Mouse (Mus musculus): ENCODE data around the gene Ggta1.

The Ggta1 gene

DNA sequence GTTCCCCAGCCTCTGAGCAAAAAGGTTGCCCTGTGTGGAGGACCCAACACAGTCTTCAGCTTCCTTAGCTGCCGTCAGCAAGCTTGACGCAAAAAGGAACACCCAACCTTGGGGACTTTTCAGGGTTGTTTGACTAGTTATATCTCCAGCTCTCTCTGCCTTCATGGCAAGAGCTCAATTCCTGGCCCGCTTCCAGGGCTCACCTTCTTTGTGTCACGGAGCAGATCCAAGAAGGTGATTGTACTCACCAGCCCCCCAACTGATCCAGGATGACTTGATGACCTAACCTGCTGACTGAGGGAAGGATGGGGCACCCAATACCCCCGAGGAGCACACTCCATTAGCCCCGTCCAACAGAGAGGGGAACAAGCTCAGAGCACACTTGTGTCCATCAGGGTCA lies 21.0 kb downstream of the Ggta1 start:
- no peak for TF ChIP-seq GATA4 (IDR thresholded peaks at IDR 0.05; ENCODE audit: insufficient replicate concordance, low read length)

DNA sequence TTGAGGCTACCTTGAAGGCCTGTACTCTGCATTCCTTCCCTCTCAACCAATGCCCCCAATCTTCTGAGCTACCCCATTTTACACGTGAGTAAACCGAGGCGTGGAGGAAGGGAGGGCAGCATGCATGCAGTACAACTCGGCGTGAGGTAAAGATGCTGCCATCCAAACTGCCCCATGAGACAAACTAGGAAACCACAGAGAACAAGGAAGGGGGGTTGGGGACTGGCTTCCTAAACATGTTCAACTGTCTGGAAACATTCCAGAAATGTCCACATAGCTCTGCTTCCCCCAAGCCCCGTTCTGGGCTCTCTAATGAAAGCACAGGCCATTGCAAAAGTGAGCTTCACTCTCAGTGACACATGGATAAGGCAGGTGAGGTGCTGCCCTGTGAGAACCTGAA lies 21.6 kb downstream of the Ggta1 start:
- no peak for TF ChIP-seq GATA4 (IDR thresholded peaks at IDR 0.05; ENCODE audit: insufficient replicate concordance, low read length)

DNA sequence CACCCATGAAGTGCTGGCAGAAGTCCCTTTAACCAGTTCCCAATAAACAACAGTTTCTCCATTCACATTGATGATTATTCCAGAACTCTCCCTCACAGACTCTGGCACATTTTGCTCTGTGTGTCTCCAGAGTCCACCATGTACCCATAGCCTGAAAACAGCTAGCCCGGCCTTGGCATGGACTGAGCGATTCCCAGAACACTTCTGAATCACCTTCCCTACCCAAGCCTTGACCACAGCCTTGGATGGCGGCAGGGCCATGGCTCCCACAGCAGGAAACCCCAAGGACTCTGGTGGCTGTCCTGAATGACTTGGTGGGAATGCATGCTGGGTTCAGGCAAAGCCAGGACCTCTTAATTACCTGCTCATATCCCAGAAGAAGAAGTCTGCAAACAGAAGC lies 22.6 kb downstream of the Ggta1 start:
- no peak for TF ChIP-seq GATA4 (IDR thresholded peaks at IDR 0.05; ENCODE audit: insufficient replicate concordance, low read length)

DNA sequence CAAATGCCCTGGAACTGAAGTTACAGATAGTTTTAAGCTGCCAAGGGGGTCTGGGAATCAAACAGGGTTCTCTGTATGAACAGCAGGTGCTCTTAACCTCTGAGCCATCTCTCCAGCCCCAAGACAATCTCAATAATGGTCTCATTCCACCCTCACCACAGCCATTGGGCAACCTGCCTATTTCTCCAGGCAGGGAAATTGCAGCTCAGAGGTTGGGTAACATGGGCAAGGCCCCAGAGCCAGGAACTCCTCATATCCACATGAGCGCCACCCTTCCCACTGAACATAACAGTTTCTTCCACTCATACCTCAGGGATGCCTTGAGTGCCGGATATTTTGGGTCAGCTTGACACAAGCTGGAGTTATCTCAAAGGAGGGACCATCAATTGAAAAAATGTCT lies 25.2 kb downstream of the Ggta1 start:
- no peak for TF ChIP-seq GATA4 (IDR thresholded peaks at IDR 0.05; ENCODE audit: insufficient replicate concordance, low read length)

DNA sequence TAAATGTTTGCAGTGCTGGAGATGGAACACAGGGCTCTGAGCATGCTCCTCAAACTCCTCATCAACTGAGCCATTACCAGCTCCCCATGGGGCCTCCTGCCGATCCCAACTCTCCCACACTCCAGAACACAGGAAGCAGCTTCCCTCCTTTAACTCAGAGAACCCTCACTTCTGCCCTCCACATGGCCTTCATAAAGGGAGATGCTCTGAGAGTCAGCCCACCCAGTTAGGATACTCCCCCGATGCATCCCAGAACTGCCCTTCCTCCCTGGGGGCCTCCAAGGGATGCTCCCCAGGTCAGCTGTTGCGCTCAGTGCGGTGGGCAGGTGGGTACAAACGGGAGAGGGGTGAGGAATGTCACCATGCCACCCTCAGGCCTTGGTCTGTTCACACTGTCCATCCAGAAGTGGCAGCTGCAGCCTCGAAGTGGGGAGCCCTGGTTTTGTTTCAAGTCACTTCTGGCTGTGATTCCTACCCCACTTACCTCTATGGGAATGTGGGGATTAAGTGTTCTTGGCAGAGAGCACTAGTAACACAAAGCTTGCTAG lies 28.4 kb downstream of the Ggta1 start:
- no peak for TF ChIP-seq GATA4 (IDR thresholded peaks at IDR 0.05; ENCODE audit: insufficient replicate concordance, low read length)

DNA sequence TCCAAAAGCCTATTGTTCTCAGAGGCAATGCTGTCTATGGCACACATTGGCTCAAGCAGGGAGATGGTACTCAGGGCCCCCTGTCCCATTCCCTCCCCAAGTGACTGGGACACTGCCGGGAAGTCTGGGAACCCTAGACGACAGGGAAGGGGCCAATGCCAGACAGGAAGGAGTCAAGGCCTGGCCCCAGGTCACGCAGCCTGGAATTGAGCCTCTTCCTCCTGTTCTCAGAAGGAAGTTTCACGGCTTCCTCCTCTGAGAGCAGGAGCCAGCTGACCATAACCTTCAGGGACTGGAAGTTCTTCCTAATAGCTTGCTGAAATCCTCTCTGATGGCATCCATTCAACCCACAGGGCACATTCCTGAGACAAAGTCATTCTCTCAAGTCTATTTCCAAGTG lies 29.6 kb downstream of the Ggta1 start:
- TF ChIP-seq GATA4 (IDR thresholded peaks at IDR 0.05; ENCODE audit: insufficient replicate concordance, low read length): no peak

DNA sequence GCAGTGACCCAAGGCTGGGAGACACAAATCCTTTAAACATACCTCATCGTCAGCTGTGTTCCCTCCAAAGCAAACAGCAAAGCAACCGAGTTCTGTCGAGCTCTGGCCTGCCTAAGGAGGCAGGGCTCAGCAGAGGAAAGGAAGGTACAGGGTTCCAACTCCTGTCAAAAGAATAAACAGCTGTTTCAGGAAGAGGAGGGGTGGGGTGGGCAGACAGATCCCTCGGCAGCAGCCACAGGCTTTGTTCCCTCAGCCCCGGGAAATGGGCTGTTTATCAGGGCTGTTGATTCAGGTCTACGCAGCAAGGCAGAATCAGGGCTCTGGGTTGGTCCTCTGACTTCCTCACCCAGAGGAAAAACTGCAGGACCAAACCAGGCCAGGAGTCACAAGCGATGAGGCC lies 30.6 kb downstream of the Ggta1 start:
- peak; percentile 64; the same call in 1 of the 2 replicates for TF ChIP-seq GATA4 (IDR thresholded peaks at IDR 0.05; ENCODE audit: insufficient replicate concordance, low read length)

DNA sequence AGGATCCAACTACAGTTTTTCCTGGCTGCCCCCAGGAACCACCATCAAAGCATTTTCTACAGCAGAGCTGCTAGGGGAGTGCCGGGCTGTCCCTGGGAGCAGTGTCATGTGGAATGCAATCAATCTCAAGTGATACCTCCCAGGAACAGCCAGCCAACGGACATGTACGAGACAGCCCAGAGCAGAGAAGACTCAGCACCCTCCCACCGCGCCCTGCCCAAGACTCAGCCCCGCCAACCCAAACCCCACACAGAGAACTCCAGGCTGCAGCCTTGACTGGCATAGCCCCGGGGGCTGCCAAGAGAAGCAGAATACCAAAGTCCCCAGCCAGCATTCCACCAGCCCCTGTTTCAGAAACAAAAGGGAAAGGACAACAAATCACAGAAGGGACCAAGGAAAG lies 31.0 kb downstream of the Ggta1 start:
- TF ChIP-seq GATA4 (IDR thresholded peaks at IDR 0.05; ENCODE audit: insufficient replicate concordance, low read length): no peak

DNA sequence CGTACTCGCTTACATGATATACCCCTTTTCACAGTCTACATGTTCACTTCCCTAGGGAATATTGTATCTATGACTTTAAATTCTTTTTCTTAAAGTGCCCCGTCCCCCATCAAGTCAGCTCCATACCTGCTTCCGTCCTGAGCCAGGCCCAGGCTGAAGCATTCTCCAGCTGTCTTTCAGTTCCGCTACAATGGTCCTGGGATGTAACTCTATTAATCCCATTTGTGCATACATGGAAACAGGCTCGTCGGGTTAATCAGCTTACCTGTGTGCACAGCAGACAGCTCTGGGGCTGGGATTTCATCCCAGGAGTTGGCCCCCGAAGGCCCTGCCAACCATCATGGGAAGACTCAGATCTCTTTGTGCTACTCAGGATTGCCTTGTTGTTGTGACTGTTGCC lies 32.2 kb downstream of the Ggta1 start:
- no peak for TF ChIP-seq GATA4 (IDR thresholded peaks at IDR 0.05; ENCODE audit: insufficient replicate concordance, low read length)

DNA sequence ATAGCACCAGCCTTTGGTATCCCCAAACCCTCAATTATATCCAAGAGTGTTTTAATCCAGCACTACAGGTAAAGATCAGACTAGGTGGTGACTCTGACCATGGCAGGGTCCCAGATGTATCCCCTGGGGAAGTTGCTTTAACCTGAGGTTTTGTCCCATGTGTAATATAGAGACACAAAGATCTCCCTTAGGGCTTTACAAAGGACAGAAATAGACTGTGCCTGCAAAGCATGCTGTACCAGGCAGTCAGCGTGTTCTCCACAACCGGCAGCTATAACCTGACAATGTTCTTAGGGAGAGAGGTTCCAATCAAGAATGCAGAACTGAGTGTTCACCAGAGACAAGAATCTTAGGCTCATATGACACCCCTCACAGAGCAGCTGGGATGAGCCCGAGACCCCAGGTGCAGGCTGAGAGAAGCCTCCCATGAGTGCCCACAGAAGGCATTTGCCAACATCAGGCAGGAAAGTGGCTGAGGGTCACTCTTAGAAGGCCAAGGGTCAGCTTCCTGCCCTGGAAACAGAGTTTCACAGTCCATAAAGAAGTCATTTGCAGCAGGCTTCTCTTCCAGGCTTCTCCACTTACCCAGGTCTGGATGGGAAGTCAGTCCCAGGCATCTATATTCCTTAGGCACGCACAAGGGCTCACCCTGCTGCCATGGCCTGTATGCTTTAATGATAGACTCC lies 34.3 kb downstream of the Ggta1 start:
- no peak for TF ChIP-seq GATA4 (IDR thresholded peaks at IDR 0.05; ENCODE audit: insufficient replicate concordance, low read length)

DNA sequence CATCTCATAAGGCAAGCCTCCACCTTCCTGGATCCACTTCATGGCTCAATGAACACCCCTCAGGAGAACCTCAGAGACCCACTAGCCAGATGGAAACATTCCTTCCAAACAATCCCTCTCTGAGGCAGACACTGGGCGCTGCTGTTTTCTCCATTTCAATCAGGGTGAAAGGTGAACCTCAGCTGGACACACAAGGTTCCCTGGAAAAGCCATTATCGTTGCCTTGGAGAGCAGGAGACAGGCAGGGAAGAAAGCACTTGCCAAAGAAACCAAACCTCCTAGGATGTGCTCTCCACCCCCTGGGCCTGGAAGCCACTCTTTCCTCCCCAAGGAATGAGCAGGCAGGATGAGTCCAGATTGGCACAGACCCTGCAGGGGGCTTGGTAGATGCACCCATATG lies 35.5 kb downstream of the Ggta1 start:
- no peak for TF ChIP-seq GATA4 (IDR thresholded peaks at IDR 0.05; ENCODE audit: insufficient replicate concordance, low read length)

DNA sequence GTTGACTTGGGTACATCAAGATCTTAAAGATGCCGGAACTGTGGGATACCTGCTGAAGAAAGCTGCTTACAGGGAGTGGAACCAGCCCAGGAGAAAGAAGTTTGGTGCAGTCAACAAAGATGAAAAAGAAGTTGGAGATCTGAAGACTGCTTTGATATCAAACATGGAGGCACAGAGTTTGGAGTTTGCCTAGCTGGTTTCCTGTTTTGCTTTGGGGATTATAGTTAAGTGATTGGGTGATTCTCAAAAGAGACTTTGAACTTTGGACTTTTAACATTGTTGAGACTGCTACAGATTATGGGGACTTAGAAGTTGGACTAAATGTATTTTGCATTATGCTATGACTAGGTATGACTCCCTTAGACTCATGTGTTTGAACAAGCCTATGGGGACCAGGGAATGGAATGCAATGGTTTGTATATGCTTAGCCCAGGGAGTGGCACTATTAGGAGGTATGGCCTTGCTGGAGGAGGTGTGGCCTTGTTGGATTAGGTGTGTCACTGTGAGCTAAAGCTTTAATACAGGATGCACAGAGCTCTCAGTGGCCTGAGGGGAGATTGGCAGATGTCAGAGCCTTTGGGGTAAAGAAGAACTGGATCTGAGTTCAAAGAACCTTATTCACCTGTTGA lies 39.2 kb downstream of the Ggta1 start:
- TF ChIP-seq GATA4 (IDR thresholded peaks at IDR 0.05; ENCODE audit: insufficient replicate concordance, low read length): no peak

DNA sequence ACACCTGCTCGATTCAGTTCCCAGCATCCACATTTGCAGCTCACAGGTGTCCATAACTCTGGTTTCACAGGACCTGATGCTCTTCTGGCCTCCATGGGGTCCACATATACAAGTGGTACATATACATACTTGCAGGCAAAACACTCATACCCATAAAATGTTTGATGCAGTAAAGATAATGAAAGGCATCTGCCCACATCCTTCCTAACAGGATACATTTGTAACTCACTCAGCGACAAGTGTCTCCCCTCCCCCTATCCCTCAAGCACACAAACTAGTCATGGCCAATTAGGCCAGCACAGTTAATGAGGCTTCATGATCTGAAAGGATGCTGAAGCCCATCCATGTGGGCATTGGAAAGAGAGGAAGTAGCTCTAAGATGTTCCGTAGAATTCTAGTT lies 40.6 kb downstream of the Ggta1 start:
- no peak for TF ChIP-seq GATA4 (IDR thresholded peaks at IDR 0.05; ENCODE audit: insufficient replicate concordance, low read length)

DNA sequence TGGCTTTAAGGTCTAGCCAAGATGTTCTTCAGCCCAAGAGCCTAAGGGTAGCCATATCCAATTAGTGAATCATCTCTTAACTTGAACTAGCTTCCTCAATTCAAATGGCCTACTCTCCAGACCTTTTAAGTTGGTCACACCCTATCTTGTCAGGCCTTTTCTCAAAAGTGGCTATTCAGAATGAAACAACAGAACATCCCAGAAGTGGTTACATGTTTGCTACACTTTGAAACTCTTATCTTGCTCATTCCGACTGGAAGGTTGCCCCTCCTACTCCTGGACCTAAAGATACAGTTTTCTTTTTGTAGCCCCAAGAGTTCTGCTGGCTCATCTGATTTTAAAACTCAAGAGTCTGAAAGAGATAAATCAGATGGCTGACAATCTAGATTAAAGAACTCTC lies 42.4 kb downstream of the Ggta1 start:
- no peak for TF ChIP-seq GATA4 (IDR thresholded peaks at IDR 0.05; ENCODE audit: insufficient replicate concordance, low read length)

DNA sequence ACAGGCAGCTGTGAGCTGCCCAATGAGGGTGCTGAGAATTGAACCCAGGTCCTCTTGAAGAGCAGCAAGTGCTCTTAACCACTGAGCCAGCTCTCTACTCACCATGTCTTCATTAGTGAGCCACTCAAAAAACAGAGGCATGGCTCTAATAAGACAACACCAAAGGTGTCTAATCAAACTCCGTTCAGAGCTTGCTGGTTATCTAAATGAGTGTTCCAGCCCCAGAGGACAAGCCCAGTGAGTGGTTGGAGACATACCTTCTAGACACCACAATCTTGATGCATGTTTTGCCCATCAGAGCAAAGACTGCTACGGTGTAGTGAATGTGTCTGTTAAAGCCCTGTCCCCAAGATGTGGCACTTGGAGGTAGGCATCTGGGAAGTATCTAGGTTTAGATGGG lies 43.4 kb downstream of the Ggta1 start:
- no peak for TF ChIP-seq GATA4 (IDR thresholded peaks at IDR 0.05; ENCODE audit: insufficient replicate concordance, low read length)

DNA sequence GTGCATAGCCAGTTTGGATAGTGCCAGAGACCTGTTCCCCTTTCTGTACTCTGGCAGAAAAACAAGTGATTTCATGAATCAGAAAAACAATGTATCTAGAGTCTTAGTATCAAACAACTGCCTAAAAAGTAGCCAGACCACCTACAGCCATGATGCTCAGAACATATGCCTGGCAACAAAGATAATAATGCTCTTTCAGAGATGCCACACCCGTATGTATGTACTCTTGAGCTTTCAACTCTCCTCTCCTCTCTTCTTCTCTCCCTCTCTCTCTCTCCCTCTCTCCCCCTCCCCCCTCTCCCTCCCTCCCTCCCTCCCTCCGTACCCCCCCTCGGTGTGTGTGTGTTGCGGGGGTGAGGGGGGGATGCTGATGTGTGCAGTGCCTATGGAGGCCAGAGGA lies 43.8 kb downstream of the Ggta1 start:
- TF ChIP-seq GATA4 (IDR thresholded peaks at IDR 0.05; ENCODE audit: insufficient replicate concordance, low read length): no peak

DNA sequence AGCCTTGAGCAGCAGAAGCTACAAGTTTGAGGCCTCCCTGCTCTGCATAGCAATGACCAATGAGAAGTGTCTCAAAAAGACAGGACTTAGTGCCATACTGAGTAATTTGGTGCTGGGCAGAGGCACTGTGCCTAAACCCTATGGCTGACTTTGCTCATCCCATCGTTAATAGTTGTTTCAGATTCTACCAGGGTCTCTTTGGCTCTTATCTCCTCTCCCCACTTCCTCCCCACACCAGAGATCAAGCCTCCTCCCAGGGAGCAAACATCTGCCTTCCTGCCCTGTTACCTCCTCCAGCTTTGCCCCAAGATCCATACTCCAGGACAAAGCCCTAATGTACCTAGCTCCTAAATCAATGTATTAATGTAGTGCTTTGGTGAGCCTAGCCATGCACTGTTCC lies 45.8 kb downstream of the Ggta1 start:
- no peak for TF ChIP-seq GATA4 (IDR thresholded peaks at IDR 0.05; ENCODE audit: insufficient replicate concordance, low read length)
